In the genomic region with DNA sequence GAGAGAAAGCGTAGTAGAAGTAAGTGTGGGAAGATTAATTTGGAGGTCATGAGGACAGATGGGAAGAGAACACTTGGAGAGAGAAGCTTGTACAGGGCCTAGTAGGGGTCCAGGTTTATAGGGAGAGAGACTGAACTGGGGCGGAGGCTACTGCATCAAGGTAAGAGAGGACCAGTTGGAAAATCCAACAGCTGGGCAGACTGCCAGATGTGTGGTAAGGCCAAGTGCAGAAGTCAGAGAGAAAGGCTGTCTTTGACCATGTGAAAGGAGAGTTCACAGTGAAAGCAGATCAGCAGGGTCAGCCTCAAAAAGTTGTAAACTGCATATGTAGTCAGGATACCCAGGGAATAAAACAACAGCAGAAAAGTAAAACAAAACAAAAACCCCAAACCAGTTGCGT, we compare ENCODE assay signal across 22 mouse cellular contexts. TPM values are rescaled to one million over a fixed set of nuclear protein-coding genes. Genes with fewer than 3 reads are reported as not detected.
DNase-seq lines count a peak whose midpoint lies in the region; TF ChIP-seq lines count a peak whose summit lies in the region.
"Had no signal": no experiment of that assay in that cellular context is flagged by ENCODE, and none has a peak within 500 bp of the region (broad histone marks: within the 10 kb centered on the region; RNA-seq: fewer than 3 reads in every experiment).

No protein-coding gene starts in this region.

- 71% methylated on average over 3 of the region's 3 CpGs for WGBS in cerebellum, adult 2 months

- DNase-seq in adrenal gland, postnatal 14 days = peak; percentile 16
- no peak for DNase-seq in adrenal gland, postnatal 4 days (ENCODE audit: low spot score in 2 of 2)
- DNase-seq in kidney, postnatal 10 days = peak; percentile 52
- no peak for DNase-seq in kidney, adult 11 months
- DNase-seq in 416B (ENCODE audit: low read depth) = peak; percentile 17
- peak; percentile 34 for DNase-seq in kidney, postnatal 14 days
- no peak for DNase-seq in cerebellum, adult 2 months
- DNase-seq: B cell, adult 2 months; cerebellum, adult 8-10 months; cerebellum, postnatal 36 days; embryo, embryonic 11 days; gastrocnemius, postnatal 36 days; layer of hippocampus, postnatal 36 days; liver, embryonic 13.5 days; thymus, postnatal 36 days had no signal

- no peaks in the 10 kb centered on the region; the same call in 1 of the 2 replicates for H3K4me1 ChIP-seq in cerebellum, adult 2 months (ENCODE audit: control insufficient read depth, insufficient read depth, low read length)
- H3K4me1 ChIP-seq: embryonic facial prominence, embryonic 13.5 days; forebrain, embryonic 12.5 days; hindbrain, embryonic 15.5 days; liver, embryonic 13.5 days; stomach, embryonic 15.5 days had no signal

- H3K27me3 ChIP-seq in cerebellum, adult 2 months (ENCODE audit: control insufficient read depth, insufficient read depth, low read length) = no peaks in the 10 kb centered on the region
- H3K27me3 ChIP-seq: CH12.LX; embryonic facial prominence, embryonic 13.5 days; forebrain, embryonic 12.5 days; hindbrain, embryonic 15.5 days; liver, embryonic 13.5 days; neural tube, embryonic 15.5 days; stomach, embryonic 15.5 days had no signal

- TF ChIP-seq POLR2A in cerebellum, adult 2 months (IDR thresholded peaks at IDR 0.05; ENCODE audit: borderline replicate concordance, insufficient read depth, low read length) = no peak

- no peak for TF ChIP-seq CTCF in cerebellum, adult 2 months (IDR thresholded peaks at IDR 0.05; ENCODE audit: borderline replicate concordance, insufficient read depth, low read depth, low read length)

- H3K27ac ChIP-seq in cerebellum, adult 2 months (ENCODE audit: insufficient read depth, low read length) = no peak overlapping the region
- H3K27ac ChIP-seq: embryonic facial prominence, embryonic 13.5 days; forebrain, embryonic 12.5 days; hindbrain, embryonic 15.5 days; liver, embryonic 13.5 days; neural tube, embryonic 15.5 days; stomach, embryonic 15.5 days had no signal

- no peak overlapping the region for H3K4me3 ChIP-seq in cerebellum, adult 2 months (replicated peaks; ENCODE audit: insufficient read depth, low read depth, low read length)
- H3K4me3 ChIP-seq: embryonic facial prominence, embryonic 13.5 days; erythroblast, embryonic 14.5 days; forebrain, embryonic 12.5 days; hindbrain, embryonic 15.5 days; liver, embryonic 13.5 days; neural tube, embryonic 15.5 days; stomach, embryonic 15.5 days had no signal

RNA-seq across cellular contexts. Expression of gene Zkscan6, which starts 17.6 kb away (rescaled TPM):
- total RNA-seq in adrenal gland, postnatal 14 days (2021) = 12.3 and 12.9 TPM in 2 replicates
- 10 to 100 TPM; 14.3 to 16.6 TPM for total RNA-seq in adrenal gland, postnatal 4 days (2021)
- polyA plus RNA-seq in cerebellum, adult 2 months (2012; rRNA removed) = 9.5 and 10.9 TPM in 2 replicates

RNA-seq across cellular contexts. Expression of gene Map2k4, which starts 36.5 kb away (rescaled TPM):
- 45.6 and 47.5 TPM in 2 replicates for total RNA-seq in adrenal gland, postnatal 14 days (2021)
- total RNA-seq in adrenal gland, postnatal 4 days (2021) = 10 to 100 TPM; 55.4 to 59.2 TPM
- 122 and 130 TPM in 2 replicates for polyA plus RNA-seq in cerebellum, adult 2 months (2012; rRNA removed)

Comparison
In these comparisons a context has a peak if more than half of its experiments do, and no peak if none do; other contexts are left out.
1. DNase-seq: peak in adrenal gland, postnatal 14 days (single experiment), kidney, postnatal 10 days (single experiment), 416B (single experiment) and kidney, postnatal 14 days (single experiment); none in adrenal gland, postnatal 4 days (0 of 2), kidney, adult 11 months (single experiment) and cerebellum, adult 2 months (0 of 2).